Mouse (Mus musculus): ENCODE results near the gene Mavs.

The Mavs gene

DNA sequence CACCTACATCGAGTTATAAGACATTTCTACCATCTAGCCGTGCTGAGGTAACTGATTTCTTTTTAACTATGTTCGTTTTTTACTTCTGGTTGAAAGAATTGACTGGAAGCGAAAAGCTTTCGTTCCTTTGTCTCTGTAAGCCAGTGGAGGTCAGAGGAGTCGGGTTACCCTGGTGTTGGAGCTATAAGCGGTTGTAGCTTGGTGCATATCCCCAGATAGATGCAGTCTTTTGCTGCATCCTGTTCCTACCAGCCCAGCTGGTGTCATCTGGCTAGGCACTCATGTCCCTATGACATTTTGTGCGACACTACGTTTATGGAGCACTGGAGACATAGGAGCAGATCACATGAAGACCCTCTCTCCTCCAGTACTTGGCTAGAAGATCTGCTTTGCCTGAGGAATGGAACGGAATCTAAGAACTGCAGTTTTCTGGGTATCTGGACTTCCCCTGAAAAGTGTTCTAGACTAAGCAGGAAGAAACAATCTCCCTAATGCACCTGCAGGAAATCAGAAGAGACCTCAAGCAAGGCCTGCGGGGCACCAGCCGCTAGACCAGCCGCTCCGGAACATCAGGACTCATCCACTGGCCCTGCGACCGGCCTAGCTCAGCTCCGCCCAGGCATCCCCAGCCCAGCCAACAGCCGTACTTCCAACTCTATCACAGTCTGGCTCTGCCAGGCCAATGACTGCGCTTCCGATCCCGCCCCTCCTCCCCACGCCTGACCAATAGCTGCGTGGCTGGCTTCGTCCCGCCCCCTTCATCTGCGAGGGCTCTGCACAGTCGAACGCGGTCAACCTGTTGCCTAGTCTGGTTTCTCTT lies at the start of gene Mavs:
Gene Mavs (plus strand): TSS at position 757 of the 820 bp plus-strand sequence.
- peak; percentile 86 for DNase-seq (ENCODE audit: low read depth, low spot score)

DNA sequence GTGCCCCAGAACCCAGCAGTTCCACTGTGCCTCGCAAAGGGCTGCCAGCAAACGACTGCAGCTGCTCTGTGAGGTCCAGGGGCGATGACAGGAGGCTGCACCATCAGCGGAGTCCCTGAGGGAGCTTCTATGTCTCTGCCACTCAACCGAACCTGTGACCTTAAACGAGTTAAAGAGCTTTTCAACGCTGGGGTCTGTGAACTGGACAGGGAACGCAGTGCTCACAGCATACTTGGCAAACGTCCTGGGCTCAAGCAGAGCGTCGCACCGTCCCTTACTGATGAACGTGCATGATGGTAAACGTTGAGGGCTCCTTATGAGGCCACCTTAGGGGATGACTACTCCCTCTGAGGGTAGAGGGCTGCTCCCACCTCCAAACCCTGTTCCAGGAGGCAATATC lies 47.5 kb upstream of the Mavs start:
- no peak for DNase-seq (ENCODE audit: low read depth, low spot score)

DNA sequence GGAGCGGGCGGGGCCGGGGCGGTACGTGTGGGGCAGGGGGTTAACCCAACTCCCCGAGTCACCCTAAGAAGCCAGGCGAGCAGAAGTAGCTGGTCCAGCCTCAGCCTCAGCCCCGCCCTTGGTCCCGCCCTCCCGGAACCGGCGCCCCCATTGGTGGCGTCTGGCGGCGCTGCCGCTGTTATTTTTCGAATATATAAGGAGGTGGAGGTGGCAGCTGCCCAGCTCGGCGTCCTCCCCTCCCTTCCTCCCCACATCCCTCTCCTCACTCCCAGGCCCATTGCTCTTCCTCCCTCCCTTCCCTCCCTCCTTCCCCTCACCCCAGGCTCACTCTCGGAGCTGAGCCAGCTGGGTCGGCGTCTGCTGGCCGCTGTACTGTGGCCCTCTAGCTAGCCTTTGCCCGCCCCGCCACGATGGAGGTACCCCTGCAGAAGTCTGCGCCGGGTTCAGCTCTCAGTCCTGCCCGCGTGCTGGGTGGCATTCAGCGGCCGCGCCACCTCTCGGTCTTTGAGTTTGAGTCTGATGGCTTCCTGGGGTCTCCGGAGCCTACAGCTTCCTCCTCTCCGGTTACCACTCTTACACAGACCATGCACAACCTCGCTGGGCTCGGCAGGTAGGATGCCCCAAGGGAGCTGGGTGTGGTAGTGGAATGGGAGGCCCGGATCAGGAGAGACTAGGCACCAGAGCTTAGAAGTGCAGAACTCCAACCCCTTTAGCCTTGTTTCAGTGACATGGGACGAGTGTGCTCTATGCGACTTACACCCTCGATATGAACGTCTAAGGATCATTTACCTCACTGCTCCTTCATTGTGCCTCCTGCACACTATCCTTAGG lies 46.9 kb upstream of the Mavs start, which contains the start of the genes Cdc25b and Spef1:
Gene Cdc25b (plus strand): TSS at position 179 of the 831 bp plus-strand sequence.
Gene Spef1 (minus strand): TSS at position 512 of the 831 bp plus-strand sequence.
- DNase-seq (ENCODE audit: low read depth, low spot score), result no peak

DNA sequence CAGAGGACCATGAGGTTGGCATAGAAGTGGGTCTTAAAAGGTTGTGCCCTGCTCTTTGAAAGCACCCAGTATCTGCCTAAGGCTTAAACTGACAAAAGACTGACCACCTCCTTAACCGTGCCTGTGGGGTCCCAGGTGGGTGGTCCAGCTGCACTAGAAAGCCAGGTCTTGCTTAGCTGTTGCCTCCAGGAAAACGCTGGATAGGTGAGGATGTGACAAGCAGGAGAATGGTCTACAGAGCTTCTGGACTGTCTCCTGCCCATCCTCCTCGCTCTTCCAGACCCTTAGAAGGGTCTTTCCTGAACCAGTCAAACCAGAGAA lies 46.3 kb upstream of the Mavs start:
- DNase-seq (ENCODE audit: low read depth, low spot score), result no peak

DNA sequence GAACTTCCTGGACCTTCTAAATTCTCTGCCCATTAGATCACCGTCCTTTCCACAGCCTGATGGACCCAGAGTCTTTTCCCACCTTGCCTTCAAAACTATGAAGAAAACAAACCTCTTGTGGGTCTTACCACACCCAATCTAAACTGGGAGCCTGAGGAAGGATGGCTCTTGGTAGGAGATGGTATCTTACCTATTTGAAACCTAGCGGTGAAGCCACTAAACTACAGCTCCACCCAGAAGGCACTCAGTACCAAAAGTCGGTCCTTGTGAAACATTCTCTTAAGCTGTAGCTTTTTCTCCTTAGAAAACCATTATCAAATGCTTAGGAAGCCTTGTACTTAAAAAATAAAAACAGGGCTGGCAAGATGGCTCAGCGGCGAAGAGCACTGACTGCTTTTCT lies 45.6 kb upstream of the Mavs start:
- no peak for DNase-seq (ENCODE audit: low read depth, low spot score)

DNA sequence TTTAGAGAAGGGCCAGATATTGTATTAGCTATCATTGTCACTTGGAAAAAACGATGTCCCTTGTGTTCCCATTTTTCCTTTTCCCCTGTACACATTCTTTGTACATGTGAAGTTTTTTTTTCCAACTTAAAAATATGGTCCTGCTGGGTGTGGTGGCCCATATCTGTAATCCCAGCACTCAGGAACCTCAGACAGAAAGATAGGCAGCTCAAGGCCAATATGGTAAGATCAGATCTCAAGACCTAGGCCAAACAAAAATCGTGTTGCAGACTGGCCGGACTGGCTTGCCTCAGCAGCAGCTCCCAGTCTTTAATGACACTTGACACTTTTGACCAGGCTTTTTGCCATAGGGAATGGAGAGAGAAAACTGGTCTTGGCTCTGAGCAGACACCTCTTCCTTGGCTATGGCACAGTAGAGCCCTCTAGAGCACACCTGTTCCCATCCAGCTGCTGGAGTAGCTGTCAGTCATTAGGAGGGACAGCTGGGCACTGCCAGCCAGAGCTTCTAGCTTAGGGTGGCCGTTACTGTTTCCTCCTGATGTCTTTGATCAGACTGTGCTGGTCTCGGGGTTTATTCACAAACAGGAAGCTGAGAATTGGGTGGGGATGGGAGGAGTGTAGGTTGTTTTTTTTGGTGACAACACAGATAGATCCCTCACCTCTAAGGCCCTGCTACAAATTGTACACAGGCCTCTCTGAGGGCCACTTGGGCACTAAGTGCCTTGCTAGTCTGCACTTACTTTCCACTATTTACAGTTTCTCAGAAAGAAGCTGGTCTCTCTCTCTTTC lies 44.1 kb upstream of the Mavs start:
- DNase-seq (ENCODE audit: low read depth, low spot score), result no peak

DNA sequence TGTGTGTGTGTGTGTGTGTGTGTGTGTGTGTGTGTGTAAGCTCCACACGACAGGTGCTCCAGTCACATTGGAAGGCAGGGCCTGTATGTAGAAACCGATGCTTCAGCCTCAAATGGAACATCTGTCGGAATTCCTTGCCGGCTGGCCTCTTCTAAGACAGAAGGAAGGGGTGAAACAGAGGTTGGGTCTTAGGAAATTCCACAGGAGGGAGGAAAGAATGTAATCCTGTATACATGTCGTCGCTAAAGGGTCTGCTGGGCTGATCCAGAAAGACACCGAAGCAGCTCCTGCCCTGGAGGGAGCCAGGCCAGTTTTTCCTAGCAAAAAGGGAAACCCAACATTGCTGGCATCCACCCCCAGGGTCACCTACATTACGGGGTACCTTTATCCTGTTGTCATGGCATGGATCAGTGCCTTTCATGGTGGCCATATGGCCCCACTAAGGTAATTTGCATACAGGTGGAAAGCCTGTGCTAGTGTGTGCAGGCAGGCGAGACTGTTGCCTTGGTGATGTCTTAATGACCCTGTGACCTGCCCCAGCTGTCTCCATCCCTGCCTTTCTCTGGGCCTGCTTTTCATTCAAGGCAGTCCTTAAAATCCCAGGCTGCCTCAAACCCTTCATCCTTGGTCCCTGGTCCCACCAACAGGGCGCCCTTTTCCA lies 43.4 kb upstream of the Mavs start:
- DNase-seq (ENCODE audit: low read depth, low spot score), result no peak

DNA sequence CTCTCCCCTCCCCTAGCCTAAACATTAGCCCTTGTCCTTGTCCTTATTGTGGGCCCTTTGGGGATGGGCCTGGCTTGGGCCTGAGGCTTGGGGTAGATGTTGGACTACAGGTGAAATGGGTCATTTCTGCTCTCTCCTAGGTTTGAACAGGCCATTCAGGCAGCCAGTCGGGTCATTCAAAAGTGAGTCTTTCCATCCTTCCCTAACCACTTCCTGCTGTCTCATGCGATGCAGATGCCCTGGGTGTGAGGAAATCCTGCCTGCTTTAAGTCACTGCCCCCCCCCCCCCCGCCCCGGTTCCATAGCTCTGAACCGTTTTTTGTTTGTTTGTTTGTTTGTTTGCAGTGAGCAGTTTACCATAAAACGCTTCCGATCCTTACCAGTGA lies 42.9 kb upstream of the Mavs start:
- DNase-seq (ENCODE audit: low read depth, low spot score), result no peak

DNA sequence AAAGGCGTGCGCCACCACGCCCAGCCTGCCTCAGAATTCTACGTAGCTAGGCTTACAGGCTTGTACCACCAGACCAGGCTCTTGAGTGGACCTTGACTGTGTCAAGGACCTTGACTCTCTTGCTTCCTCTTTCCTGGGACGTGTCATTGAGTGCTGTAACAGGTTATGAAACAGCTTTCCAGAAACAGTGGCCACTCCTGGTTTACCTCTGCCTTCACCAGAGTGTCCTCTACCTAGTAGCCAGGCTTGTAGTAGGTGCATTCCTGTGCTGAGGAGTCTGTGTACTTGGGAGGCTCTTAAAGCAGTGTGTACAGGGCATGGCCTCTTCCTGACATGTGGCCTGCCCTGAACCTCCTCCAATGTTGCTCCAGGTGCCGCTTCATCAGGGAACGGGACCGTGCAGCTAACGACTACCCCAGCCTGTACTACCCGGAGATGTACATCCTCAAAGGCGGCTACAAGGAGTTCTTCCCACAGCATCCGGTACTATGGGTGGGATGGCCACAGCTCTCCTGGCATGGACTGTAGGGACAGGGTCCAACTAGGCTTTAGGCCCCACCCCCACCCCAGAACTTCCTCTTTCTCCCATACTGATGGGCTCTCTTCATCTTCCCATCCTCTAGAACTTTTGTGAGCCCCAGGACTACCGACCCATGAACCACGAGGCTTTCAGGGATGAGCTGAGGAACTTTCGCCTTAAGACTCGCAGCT lies 37.1 kb upstream of the Mavs start:
- DNase-seq (ENCODE audit: low read depth, low spot score), result no peak

DNA sequence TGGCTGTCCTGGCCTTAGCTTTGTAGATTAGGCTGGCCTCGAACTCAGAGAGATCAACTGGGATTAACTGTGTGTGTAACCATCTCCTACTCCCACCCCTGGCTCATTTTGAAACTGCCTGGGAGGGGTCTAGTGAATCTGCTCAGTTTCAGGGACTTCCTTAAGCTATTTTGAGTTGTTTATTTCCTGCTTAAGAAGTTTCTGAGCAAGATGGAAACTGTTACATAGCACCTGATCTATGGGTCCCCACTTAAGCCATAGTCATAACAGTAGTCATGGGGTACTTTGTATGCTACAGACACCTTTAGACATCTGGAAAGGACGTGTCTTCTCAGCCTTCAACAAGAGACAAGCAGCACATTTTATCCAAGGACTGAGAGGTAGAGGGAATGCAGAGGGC lies 33.2 kb upstream of the Mavs start:
- DNase-seq (ENCODE audit: low read depth, low spot score), result no peak

DNA sequence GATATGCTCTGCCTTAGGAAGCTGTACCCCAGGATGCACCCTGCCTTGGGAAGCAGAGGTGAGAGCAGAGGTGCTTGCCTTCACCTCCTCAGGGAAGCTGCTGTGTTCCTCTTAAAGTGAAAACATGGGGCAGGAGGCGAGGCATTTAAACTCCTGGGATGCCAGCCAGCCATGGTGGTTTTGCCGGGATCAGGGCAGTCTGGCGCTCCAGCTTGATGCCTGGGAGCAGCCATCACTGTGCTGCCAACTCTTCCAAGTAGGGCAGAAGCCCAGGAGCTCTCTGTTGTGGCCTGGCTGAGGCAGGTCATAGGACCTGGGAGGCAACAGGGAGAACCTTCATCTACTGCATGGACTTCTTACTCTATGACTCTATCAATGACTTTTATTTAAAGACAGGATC lies 32.6 kb upstream of the Mavs start:
- DNase-seq (ENCODE audit: low read depth, low spot score), result no peak

DNA sequence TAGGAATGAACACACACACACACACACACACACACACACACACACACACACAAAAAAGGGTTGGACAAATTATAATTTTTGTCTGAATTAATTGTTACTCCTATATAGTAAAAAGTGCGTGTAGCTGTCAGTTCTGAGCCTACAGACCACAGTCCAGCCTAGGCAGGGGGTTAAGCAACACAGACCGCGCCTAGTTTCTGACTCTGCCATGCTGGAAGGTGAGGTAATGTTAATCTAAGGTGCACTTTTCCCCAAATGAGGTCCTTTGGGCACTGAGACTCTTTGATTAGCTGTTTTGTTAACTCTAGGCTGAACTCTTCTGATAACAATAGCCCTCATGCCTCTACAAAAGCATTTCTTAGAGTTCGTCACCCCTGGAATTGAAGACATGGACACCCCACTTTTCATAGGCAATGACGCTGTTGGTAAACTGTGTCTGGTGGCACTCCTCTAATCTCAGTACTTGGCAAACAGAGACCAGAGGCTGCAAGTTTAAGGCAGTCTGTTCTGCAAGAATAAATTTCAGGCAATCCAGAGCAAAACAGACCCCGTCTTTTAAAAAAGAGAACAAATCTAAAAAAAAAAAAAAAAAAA lies 29.9 kb upstream of the Mavs start:
- DNase-seq (ENCODE audit: low read depth, low spot score), result no peak

DNA sequence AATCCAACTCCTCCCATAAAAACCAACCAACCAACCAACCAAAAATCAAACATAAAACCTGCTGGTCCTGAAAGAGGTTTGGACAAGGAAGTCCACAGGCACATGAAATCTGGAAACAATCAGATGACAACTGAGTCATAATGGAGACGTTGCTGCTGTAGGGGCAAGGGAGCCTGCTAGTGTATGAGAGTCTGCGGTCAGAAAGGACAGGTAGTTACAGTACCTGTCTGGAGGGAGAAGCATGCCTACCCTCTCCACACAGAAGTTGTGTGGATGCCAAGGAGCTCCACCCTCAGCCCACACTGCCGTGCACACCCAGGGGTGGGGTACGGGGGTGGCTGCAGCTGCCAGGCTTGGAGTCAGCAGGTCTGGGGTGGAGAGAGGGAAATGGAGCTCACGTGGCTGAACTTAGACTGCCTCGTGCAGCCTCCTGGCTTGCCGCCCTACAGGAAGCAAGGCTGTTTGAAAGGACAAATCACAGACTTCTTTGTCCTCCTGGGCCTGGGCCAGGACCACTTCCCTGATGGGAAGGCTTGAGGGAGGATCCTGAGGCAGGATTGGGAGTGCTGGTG lies 29.4 kb upstream of the Mavs start:
- no peak for DNase-seq (ENCODE audit: low read depth, low spot score)

DNA sequence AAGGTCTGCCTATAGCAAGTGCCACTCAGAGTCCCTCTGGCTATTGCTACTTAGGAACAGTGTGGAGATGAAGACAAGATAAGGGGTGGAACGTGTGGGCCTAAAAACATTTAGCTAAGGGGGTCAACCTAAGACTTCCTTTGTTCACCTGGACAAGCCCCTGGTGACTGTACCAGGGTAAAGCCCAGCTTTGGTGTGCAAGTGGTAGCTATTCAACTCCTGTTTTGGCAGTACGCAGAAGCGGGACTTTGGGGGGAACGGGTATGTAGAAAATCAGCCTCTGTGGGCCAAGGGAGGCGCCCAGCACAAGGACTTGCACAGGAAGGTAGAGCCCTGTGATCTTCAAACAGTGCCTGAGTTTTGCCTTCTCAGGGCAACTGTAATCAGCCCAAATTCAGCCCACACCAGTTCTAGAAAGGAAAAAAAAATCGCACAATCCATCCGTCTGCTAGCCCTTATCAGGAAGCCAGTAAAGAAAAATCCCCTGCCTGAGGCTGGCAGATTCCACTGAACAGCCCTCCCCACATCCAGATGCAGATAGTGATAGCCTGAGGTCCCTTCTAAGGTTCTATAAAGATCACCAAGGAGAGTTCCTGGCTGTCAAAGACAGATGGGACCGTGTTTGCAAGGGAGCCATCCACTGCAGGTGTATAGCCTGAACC lies 28.2 kb upstream of the Mavs start:
- no peak for DNase-seq (ENCODE audit: low read depth, low spot score)

DNA sequence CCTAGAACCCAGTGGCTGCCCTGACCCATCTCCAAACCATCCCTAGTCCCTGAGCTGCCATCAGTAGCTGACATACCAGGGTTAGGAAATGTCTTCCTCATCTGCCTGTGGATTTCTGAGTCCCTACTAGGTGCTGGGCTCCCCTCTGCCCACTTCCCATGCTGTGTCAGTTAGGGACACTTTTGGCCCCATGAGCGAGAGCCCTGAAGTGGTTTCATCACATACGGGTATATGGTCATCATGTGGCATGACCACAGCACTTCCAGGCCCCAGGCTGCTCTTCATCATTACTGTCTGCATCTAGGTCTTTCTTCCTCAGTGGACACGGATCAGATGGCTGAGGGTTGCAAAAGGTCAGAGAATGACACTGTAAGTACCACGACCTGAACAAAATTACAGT lies 27.1 kb upstream of the Mavs start, which contains the start of gene Ap5s1:
Gene Ap5s1 (plus strand): TSS at position 301 of the 400 bp plus-strand sequence.
- no peak for DNase-seq (ENCODE audit: low read depth, low spot score)

DNA sequence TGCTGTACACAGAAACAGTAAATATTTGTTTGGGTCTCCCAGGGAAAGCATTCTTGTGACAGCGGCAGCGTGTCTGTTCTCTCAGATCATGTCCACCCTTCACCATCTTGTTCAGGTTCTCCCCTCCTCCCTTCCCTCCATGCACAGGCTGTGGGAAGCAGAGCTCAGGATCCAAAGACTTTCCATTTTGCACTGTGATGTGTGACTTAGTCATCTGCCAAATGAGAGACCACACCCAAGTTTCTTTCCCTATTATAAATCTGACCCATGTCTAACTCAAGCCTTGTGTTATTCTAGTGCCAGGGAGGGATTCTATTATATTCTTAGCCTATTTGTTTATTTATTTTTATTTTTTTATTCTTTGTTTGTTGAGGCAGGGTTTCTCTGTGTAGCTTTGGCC lies 25.5 kb upstream of the Mavs start:
- DNase-seq (ENCODE audit: low read depth, low spot score), result no peak

DNA sequence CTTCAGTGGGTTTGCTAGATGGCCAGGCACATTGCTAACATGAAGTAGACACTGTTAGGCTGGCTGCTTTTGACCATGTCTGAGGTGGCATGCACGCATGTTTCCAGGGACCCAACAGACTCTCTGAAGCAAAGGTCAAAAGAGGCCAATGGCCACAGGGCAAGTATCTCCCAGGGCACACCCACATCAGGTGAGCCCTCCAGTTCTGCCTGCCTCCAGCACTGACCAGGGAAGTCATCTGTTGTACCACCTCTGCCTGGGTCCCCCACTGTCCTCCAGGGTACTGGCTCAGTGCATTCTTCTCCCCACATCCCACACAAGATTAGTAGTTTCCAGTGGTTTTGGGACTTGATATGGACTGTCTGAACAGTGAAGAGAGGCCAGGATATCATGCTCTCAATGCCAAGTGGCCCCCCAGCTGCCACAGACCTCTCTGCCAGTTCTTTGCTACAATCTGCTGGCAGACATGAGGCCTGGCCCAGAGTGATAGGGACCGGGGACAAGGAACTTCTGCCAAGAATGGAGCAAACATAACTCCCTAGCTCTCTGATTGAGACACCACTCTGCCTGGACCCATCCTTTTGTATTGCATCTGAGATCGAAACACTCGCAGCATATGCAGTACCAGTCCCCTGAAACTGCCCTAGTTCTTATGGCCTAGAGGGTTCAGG lies 24.6 kb upstream of the Mavs start:
- no peak for DNase-seq (ENCODE audit: low read depth, low spot score)

DNA sequence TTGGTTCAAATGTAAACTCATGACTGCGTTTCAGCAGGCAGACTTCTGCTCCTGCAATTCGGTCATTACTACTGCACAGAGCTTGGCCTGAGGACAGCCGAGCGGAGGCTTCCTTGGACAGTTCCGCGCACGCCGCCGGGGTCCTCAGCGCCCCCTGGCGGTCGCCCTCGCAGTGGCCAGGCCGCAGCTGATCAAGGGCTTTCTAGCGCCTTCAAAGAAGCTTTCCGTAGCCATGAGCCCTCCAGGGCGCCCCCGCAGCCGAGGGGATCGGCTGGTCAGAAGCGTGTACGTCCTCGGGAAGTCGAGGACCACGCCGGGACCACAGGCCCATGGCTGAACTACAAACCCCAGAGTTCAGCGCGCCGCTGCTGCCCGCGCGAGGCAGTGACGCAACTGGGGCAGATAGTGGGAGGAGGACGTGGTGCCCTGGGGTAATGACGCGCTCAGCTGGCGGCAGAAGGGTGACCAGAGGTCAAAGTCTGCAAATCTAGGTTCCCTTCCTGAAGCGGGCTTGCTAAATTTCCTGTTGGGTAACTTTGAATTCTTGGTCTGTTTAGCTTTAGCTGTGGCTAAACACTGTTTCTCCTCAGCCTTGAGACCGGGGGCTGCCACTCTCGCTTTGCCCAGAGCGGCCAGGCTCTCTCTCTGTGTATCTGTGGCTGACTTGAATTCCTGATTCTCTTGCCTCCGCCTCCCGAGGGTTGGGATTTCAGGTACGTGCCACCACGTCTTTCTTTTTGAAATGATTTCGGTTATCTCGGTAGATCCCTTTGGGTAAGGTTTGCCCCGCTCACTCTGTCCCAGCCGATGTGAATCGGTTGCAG lies 23.7 kb upstream of the Mavs start:
- peak; percentile 88 for DNase-seq (ENCODE audit: low read depth, low spot score)
